13 mouse cellular contexts compared by ENCODE assay signal in the genomic region with DNA sequence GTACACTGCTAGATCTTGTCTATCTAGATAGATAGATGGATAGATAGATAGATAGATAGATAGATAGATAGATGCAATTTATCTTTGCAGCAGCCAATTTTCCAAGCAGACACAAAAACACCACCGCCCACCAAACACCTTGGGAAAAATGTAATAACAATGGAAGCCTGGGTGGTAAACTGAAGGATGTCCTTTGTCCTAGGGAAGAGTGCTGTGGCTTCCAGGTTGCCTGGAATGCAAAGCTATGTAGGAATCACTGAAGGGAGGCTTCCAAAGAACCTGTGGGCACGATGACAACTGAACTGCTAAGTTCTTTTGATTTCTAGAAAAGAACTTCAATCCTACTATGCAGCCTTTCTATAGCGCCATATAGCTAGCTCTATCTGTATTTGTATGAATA.
"Had no signal": no experiment of that assay in that cellular context is flagged by ENCODE, and none has a peak within 500 bp of the region (broad histone marks: within the 10 kb centered on the region; RNA-seq: fewer than 3 reads in every experiment).

No protein-coding gene starts in this region.

- H3K27ac ChIP-seq: liver, embryonic 15.5 days; midbrain, embryonic 10.5 days; midbrain, embryonic 12.5 days; neural tube, embryonic 13.5 days; neural tube, embryonic 15.5 days; stomach, embryonic 15.5 days had no signal

- H3K36me3 ChIP-seq: liver, embryonic 15.5 days; midbrain, embryonic 12.5 days; neural tube, embryonic 13.5 days; neural tube, embryonic 15.5 days; stomach, embryonic 15.5 days had no signal

- H3K4me3 ChIP-seq: liver, embryonic 15.5 days; midbrain, embryonic 10.5 days; midbrain, embryonic 12.5 days; myocyte; neural tube, embryonic 13.5 days; neural tube, embryonic 15.5 days; stomach, embryonic 15.5 days had no signal

- DNase-seq: lung, embryonic 14.5 days; midbrain, embryonic 14.5 days; right cerebral cortex, postnatal 14 days; thymus, adult 2 months; thymus, postnatal 25 days; thymus, postnatal 4 days had no signal
